Mouse (Mus musculus) liver, adult 2 months (tissue): ENCODE measurements around the gene Stn1.

ENCODE experiments used
- CTCF ChIP-seq: fragments of 200-500 bp; IDR thresholded peaks from 2 replicates; pipeline ENCODE4 v1.5.1; 2011; ENCODE audit warnings: low read depth, low read length, control low read depth
- POLR2A ChIP-seq: fragments of 200-500 bp; IDR thresholded peaks from 2 replicates; pipeline ENCODE4 v1.6.1; 2011; ENCODE audit warnings: low read length, control low read depth; ENCODE audit not compliant: insufficient read depth; ENCODE audit errors: extremely low read depth

DNA sequence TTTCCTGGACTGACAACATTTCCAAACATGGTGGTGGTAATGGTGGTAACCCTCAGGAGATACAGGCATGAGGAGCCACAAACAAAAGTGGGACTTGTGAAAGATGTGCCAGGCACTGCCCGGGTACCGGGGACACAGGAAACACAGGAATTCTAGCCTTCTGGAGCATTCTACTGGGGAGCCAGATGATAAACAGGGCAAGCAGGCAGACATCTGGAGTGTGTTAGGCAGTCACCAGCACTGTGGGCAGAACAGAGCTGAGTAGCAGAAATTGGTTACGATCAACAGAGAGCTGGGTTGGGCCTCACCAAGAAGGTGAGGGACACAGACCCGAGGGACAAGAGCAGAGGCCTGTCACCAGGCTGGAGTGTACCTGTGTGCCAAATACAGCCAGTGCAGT lies 38.4 kb downstream of the Stn1 start:
- TF ChIP-seq POLR2A (no peak), CTCF (no peak)
